Comparison of ENCODE assay signal across 8 mouse cellular contexts in the genomic region with DNA sequence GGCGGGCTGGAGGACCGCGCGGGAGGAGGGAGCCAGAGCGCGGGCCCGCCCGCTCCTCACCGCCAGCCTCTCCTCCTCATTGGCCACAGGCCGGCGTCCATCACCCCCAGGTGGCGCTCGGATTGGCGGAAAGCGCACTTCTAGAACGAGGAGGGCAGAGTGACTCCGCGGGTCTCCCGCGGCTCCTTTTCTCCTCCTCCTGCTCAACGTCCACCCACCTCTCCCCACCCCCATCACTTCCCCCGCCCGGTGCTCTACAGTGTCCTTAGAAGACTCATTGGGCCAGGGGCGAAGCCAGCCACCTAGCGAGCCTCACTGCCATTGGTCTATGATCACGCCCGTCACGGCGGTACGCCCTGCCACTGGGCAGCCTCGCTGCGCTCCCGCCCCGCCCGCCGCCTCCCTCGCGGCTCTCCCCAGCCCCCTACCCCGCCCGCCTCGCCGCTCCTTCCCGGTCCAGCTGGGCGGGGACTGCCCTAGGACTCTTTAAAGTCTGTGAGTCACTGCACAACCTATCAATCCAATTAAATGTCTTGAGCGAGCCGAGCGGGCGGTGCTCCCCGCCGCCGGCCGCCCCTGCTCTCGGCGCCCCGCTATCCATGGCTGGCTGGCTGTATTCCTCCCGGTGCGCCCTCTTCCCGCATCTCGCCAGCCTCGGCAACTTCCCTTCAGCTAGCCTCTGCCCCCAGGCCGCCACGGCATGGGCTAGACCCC. TPM values are rescaled to one million over a fixed set of nuclear protein-coding genes. Genes with fewer than 3 reads are reported as not detected.
DNase-seq lines count a peak whose midpoint lies in the region; ATAC-seq and TF ChIP-seq lines count a peak whose summit lies in the region.

Gene Sertad2, plus strand, starts transcription at position 515 of the 714 bp plus-strand sequence.

- no peaks in the 10 kb centered on the region for H3K27me3 ChIP-seq in heart, embryonic 12.5 days (replicated peaks)
- no peaks in the 10 kb centered on the region for H3K27me3 ChIP-seq in kidney, postnatal 0 days (ENCODE audit: insufficient read depth, low read length)
- H3K27me3 ChIP-seq in liver, embryonic 11.5 days (replicated peaks; ENCODE audit: control insufficient read depth, insufficient read depth, low read length), result no peaks in the 10 kb centered on the region
- no peaks in the 10 kb centered on the region for H3K27me3 ChIP-seq in stomach, embryonic 14.5 days (ENCODE audit: control insufficient read depth, insufficient read depth, low read length)

- peak within 1 kb of the TSS; percentile 97 for H3K9ac ChIP-seq in heart, embryonic 12.5 days
- H3K9ac ChIP-seq in kidney, postnatal 0 days (ENCODE audit: low read depth, low read length), result peak within 1 kb of the TSS; percentile 80
- H3K9ac ChIP-seq in liver, embryonic 11.5 days (ENCODE audit: low read depth, low read length), result peak within 1 kb of the TSS; percentile 70
- peak within 1 kb of the TSS; percentile 61 for H3K9ac ChIP-seq in stomach, embryonic 14.5 days (replicated peaks; ENCODE audit: low read depth, low read length)

- H3K27ac ChIP-seq in heart, embryonic 12.5 days (ENCODE audit: poor library complexity, severe bottlenecking), result peak within 1 kb of the TSS; percentile 97
- H3K27ac ChIP-seq in kidney, postnatal 0 days, result peak within 1 kb of the TSS; percentile 92
- H3K27ac ChIP-seq in liver, embryonic 11.5 days (ENCODE audit: low read depth, low read length), result peak within 1 kb of the TSS; percentile 80
- H3K27ac ChIP-seq in stomach, embryonic 14.5 days (ENCODE audit: low read length), result peak within 1 kb of the TSS; percentile 89

- H3K36me3 ChIP-seq in heart, embryonic 12.5 days, result no peaks in the 10 kb centered on the region
- H3K36me3 ChIP-seq in kidney, postnatal 0 days (ENCODE audit: insufficient read depth, low read length), result no peaks in the 10 kb centered on the region
- H3K36me3 ChIP-seq in liver, embryonic 11.5 days (ENCODE audit: control insufficient read depth, insufficient read depth, low read length), result no peaks in the 10 kb centered on the region
- H3K36me3 ChIP-seq in stomach, embryonic 14.5 days (ENCODE audit: control insufficient read depth, insufficient read depth, low read length), result no peaks in the 10 kb centered on the region

- ATAC-seq in erythroid progenitor cell, adult 5-6 weeks (replicated peaks; ENCODE audit: low FRiP score, poor library complexity, severe bottlenecking), result peak; percentile 91
- peak; percentile 96 for ATAC-seq in heart, embryonic 12.5 days (ENCODE audit: insufficient number of reproducible peaks, low FRiP score)
- peak; percentile 99 for ATAC-seq in kidney, postnatal 0 days (replicated peaks; ENCODE audit: low FRiP score, low read depth)
- ATAC-seq in liver, embryonic 11.5 days (replicated peaks; ENCODE audit: low FRiP score), result peak; percentile 97
- peak; percentile 99 for ATAC-seq in stomach, embryonic 14.5 days (ENCODE audit: insufficient number of reproducible peaks, insufficient read depth, low FRiP score, low read depth)

- under 1% methylated on average over 61 of the region's 62 CpGs for WGBS in heart, embryonic 12.5 days
- 1% methylated on average over 54 of the region's 62 CpGs for WGBS in kidney, postnatal 0 days
- WGBS in liver, embryonic 11.5 days, result 0% methylated on average over 47 of the region's 62 CpGs
- WGBS in stomach, embryonic 14.5 days, result under 1% methylated on average over 56 of the region's 62 CpGs

- H3K4me3 ChIP-seq in heart, embryonic 12.5 days, result peak within 1 kb of the TSS; percentile 94
- H3K4me3 ChIP-seq in kidney, postnatal 0 days (replicated peaks; ENCODE audit: low read depth, low read length), result peak within 1 kb of the TSS; percentile 88
- peak within 1 kb of the TSS; percentile 83 for H3K4me3 ChIP-seq in liver, embryonic 11.5 days (ENCODE audit: low read depth, low read length)
- H3K4me3 ChIP-seq in stomach, embryonic 14.5 days (ENCODE audit: low read depth, low read length), result peak within 1 kb of the TSS; percentile 78

- H3K4me2 ChIP-seq in heart, embryonic 12.5 days, result peak within 1 kb of the TSS; percentile 70
- peak within 1 kb of the TSS; percentile 85 for H3K4me2 ChIP-seq in kidney, postnatal 0 days (ENCODE audit: low read length)
- peak within 1 kb of the TSS; percentile 64 for H3K4me2 ChIP-seq in liver, embryonic 11.5 days
- peak within 1 kb of the TSS; percentile 76 for H3K4me2 ChIP-seq in stomach, embryonic 14.5 days (replicated peaks; ENCODE audit: low read depth, low read length)

- TF ChIP-seq CTCF in kidney, postnatal 0 days (IDR thresholded peaks at IDR 0.05; ENCODE audit: low read depth), result peak; percentile 46

- peaks cover 12% of the 10 kb centered on the region for H3K4me1 ChIP-seq in heart, embryonic 12.5 days (replicated peaks)
- no peaks in the 10 kb centered on the region for H3K4me1 ChIP-seq in kidney, postnatal 0 days (replicated peaks; ENCODE audit: insufficient read depth, low read length)
- peaks cover 7% of the 10 kb centered on the region; the same call in 1 of the 2 replicates for H3K4me1 ChIP-seq in liver, embryonic 11.5 days (replicated peaks; ENCODE audit: control insufficient read depth, insufficient read depth, low read length)
- 0 out of 2 replicates have a peak, but pooled peaks cover 5% of the 10 kb centered on the region for H3K4me1 ChIP-seq in stomach, embryonic 14.5 days (ENCODE audit: control insufficient read depth, insufficient read depth, low read length)

- peak; percentile 99 for DNase-seq in CD4-positive helper T cell, adult 2 months (ENCODE audit: low read depth, low spot score)
- DNase-seq in brain, embryonic 18.5 days (ENCODE audit: low read depth, low spot score), result peak; percentile 99
- DNase-seq in kidney, postnatal 0 days (ENCODE audit: low spot score), result peak; percentile 99
- DNase-seq in liver, embryonic 11.5 days (ENCODE audit: low spot score), result peak; percentile 96
- DNase-seq in naive thymus-derived CD4-positive, alpha-beta T cell, adult 2 months (ENCODE audit: low read depth), result peak; percentile 96

- no peaks in the 10 kb centered on the region for H3K9me3 ChIP-seq in heart, embryonic 12.5 days (replicated peaks)
- H3K9me3 ChIP-seq in kidney, postnatal 0 days (replicated peaks; ENCODE audit: low read length), result no peaks in the 10 kb centered on the region
- H3K9me3 ChIP-seq in liver, embryonic 11.5 days (ENCODE audit: control insufficient read depth, low read length), result no peaks in the 10 kb centered on the region
- no peaks in the 10 kb centered on the region for H3K9me3 ChIP-seq in stomach, embryonic 14.5 days (ENCODE audit: control insufficient read depth, low read depth, low read length)

RNA-seq across cellular contexts. Expression of gene Sertad2, which starts in this region (rescaled TPM):
- total RNA-seq in erythroid progenitor cell, adult 5-6 weeks (2015; ENCODE audit: low replicate concordance), result 46.1 and 61.6 TPM in 2 replicates
- total RNA-seq in erythroid progenitor cell, adult 5-6 weeks (2017; ENCODE audit: low replicate concordance), result 53.1 and 54.3 TPM in 2 replicates
- 32.2 and 33.1 TPM in 2 replicates for polyA plus RNA-seq in heart, embryonic 12.5 days (2016; fragmentation: Nextera tagmentation; extraction: Ambion mirVana)
- 36.0 and 40.9 TPM in 2 replicates for polyA plus RNA-seq in kidney, postnatal 0 days (2015; fragmentation: Nextera tagmentation; extraction: Ambion mirVana)
- polyA plus RNA-seq in liver, embryonic 11.5 days (2014; fragmentation: Nextera tagmentation; extraction: Ambion mirVana), result 16.2 and 21.4 TPM in 2 replicates
- 32.6 and 36.0 TPM in 2 replicates for polyA plus RNA-seq in stomach, embryonic 14.5 days (2014; fragmentation: Nextera tagmentation; extraction: Ambion mirVana)

Comparison
In these comparisons a context has a peak if more than half of its experiments do, and no peak if none do; other contexts are left out.
1. Peak in every context shown above with its lines: DNase-seq, ATAC-seq, H3K4me3 ChIP-seq and H3K27ac ChIP-seq.